Mouse (Mus musculus) heart, embryonic 16.5 days (tissue): ENCODE results near the gene Got1. TPM values are rescaled to one million over a fixed set of nuclear protein-coding genes. Genes with fewer than 3 reads are reported as not detected.

ENCODE experiments used
- ATAC-seq: fragments of 200-750 bp; cut with Nextera tagmentation; replicated peaks from 2 replicates; pipeline ENCODE4 v1.8.0; 2017; ENCODE audit warnings: moderate number of reproducible peaks; ENCODE audit not compliant: insufficient read depth, low FRiP score; ENCODE audit errors: extremely low read depth
- H3K27ac ChIP-seq: fragments of 300-500 bp; sonication (generic); 2 replicates; pipeline ENCODE4 v1.5.1; 2014; ENCODE audit warnings: mild to moderate bottlenecking, low read length, control low read depth, moderate library complexity
- H3K27me3 ChIP-seq: fragments of 300-500 bp; sonication (generic); 2 replicates; pipeline ENCODE4 v1.6.1; 2014; ENCODE audit warnings: low read length, mixed read lengths; ENCODE audit not compliant: control insufficient read depth, insufficient read depth
- H3K36me3 ChIP-seq: fragments of 300-500 bp; sonication (generic); 2 replicates; pipeline ENCODE4 v1.6.1; 2014; ENCODE audit not compliant: control insufficient read depth, insufficient read depth
- H3K4me1 ChIP-seq: fragments of 300-500 bp; sonication (generic); 2 replicates; pipeline ENCODE4 v1.6.1; 2014; ENCODE audit warnings: low read length, mixed read lengths; ENCODE audit not compliant: control insufficient read depth, insufficient read depth
- H3K4me2 ChIP-seq: fragments of 300-500 bp; sonication (generic); 2 replicates; pipeline ENCODE4 v1.6.1; 2014; ENCODE audit warnings: low read depth, mild to moderate bottlenecking, control low read depth, low read length
- H3K4me3 ChIP-seq: fragments of 300-500 bp; sonication (generic); 2 replicates; pipeline ENCODE4 v1.5.1; 2014; ENCODE audit warnings: mild to moderate bottlenecking, control low read depth, low read length
- H3K9ac ChIP-seq: fragments of 300-500 bp; sonication (generic); 2 replicates; pipeline ENCODE4 v1.6.1; 2014; ENCODE audit warnings: low read length, control low read depth
- H3K9me3 ChIP-seq: fragments of 300-500 bp; sonication (generic); replicated peaks from 2 replicates; pipeline ENCODE4 v1.6.1; 2016; ENCODE audit warnings: low read length; ENCODE audit not compliant: control insufficient read depth
- WGBS: fragments of 180-500 bp; shearing (Covaris S2); extraction: QIAGEN DNeasy Blood & Tissue Kit; methylation state at CpG from one replicate; pipeline ENCODE4 v1.1.7; 2014; 5-methylcytosine and 5-hydroxymethylcytosine counted together
- polyA plus RNA-seq: library from polyadenylated mRNA; unstranded; fragments of >200 nt; fragmentation: Nextera tagmentation; extraction: Ambion mirVana; gene quantifications from 2 replicates; pipeline ENCODE4 v1.2.1, GENCODE M21; 2015

Got1 gene
- polyA plus RNA-seq, 1 experiment from 2014 or later = 274 TPM

GRCm38 (mm10) chr19:43467927-43468685 is 56.3 kb downstream of the Got1 start:
- H3K36me3 ChIP-seq = no peaks in the 10 kb centered on the region
- no peaks in the 10 kb centered on the region for H3K9me3 ChIP-seq
- H3K27ac ChIP-seq = no peak overlapping the region
- no peaks in the 10 kb centered on the region for H3K27me3 ChIP-seq
- H3K4me3 ChIP-seq = no peak overlapping the region
- WGBS = 75% methylated on average over 12 of the region's 12 CpGs
- no peak overlapping the region for H3K9ac ChIP-seq
- no peak for ATAC-seq
- no peaks in the 10 kb centered on the region for H3K4me1 ChIP-seq
- H3K4me2 ChIP-seq = no peak overlapping the region

GRCm38 (mm10) chr19:43465601-43466255 is 58.7 kb downstream of the Got1 start:
- WGBS = 80% methylated on average over 14 of the region's 14 CpGs
- H3K27me3 ChIP-seq = no peaks in the 10 kb centered on the region
- H3K4me2 ChIP-seq = no peak overlapping the region
- no peak overlapping the region for H3K27ac ChIP-seq
- H3K4me3 ChIP-seq = no peak overlapping the region
- no peaks in the 10 kb centered on the region for H3K9me3 ChIP-seq
- H3K4me1 ChIP-seq = no peaks in the 10 kb centered on the region
- no peak for ATAC-seq
- no peaks in the 10 kb centered on the region for H3K36me3 ChIP-seq
- no peak overlapping the region for H3K9ac ChIP-seq

- 87% methylated on average over 11 of the region's 11 CpGs for WGBS
- no peak for ATAC-seq
- Histone ChIP-seq H3K4me2 (no peak overlapping the region), H3K9ac (no peak overlapping the region), H3K4me3 (no peak overlapping the region), H3K4me1 (no peaks in the 10 kb centered on the region), H3K9me3 (no peaks in the 10 kb centered on the region), H3K27ac (no peak overlapping the region), H3K27me3 (no peaks in the 10 kb centered on the region), H3K36me3 (no peaks in the 10 kb centered on the region)
These were observed 59.3 kb downstream of the Got1 start for GRCm38 (mm10) chr19:43465076-43465475.

GRCm38 (mm10) chr19:43464294-43464687 is 60.1 kb downstream of the Got1 start:
- ATAC-seq = no peak
- 88% methylated on average over 3 of the region's 3 CpGs for WGBS
- Histone ChIP-seq H3K4me1 (no peaks in the 10 kb centered on the region), H3K27ac (no peak overlapping the region), H3K27me3 (no peaks in the 10 kb centered on the region), H3K4me3 (no peak overlapping the region), H3K9ac (no peak overlapping the region), H3K4me2 (no peak overlapping the region), H3K9me3 (no peaks in the 10 kb centered on the region), H3K36me3 (no peaks in the 10 kb centered on the region)

- Histone ChIP-seq H3K4me2 (no peak overlapping the region), H3K9me3 (no peaks in the 10 kb centered on the region), H3K9ac (no peak overlapping the region), H3K36me3 (no peaks in the 10 kb centered on the region), H3K27ac (no peak overlapping the region), H3K4me1 (no peaks in the 10 kb centered on the region), H3K4me3 (no peak overlapping the region), H3K27me3 (no peaks in the 10 kb centered on the region)
- WGBS = 84% methylated on average over 7 of the region's 7 CpGs
- no peak for ATAC-seq
These were observed 60.7 kb downstream of the Got1 start for GRCm38 (mm10) chr19:43463546-43464293.

GRCm38 (mm10) chr19:43462141-43462540 is 62.3 kb downstream of the Got1 start:
- Histone ChIP-seq H3K4me1 (no peaks in the 10 kb centered on the region), H3K4me2 (no peak overlapping the region), H3K27me3 (no peaks in the 10 kb centered on the region), H3K9ac (no peak overlapping the region), H3K9me3 (no peaks in the 10 kb centered on the region), H3K27ac (no peak overlapping the region), H3K4me3 (no peak overlapping the region), H3K36me3 (no peaks in the 10 kb centered on the region)
- WGBS = 90% methylated on average over 3 of the region's 3 CpGs
- no peak for ATAC-seq

GRCm38 (mm10) chr19:43460481-43460880 is 63.9 kb downstream of the Got1 start:
- Histone ChIP-seq H3K9ac (no peak overlapping the region), H3K4me1 (no peaks in the 10 kb centered on the region), H3K9me3 (no peaks in the 10 kb centered on the region), H3K4me2 (no peak overlapping the region), H3K4me3 (no peak overlapping the region), H3K27ac (no peak overlapping the region), H3K27me3 (no peaks in the 10 kb centered on the region), H3K36me3 (no peaks in the 10 kb centered on the region)
- WGBS = 81% methylated on average over 12 of the region's 12 CpGs
- ATAC-seq = no peak

GRCm38 (mm10) chr19:43459948-43460347 is 64.5 kb downstream of the Got1 start:
- no peak overlapping the region for H3K4me2 ChIP-seq
- no peak overlapping the region for H3K9ac ChIP-seq
- ATAC-seq = no peak
- H3K27ac ChIP-seq = no peak overlapping the region
- H3K4me3 ChIP-seq = no peak overlapping the region
- H3K36me3 ChIP-seq = no peaks in the 10 kb centered on the region
- no peaks in the 10 kb centered on the region for H3K9me3 ChIP-seq
- WGBS = 55% methylated on average over 4 of the region's 4 CpGs
- no peaks in the 10 kb centered on the region for H3K27me3 ChIP-seq
- H3K4me1 ChIP-seq = no peaks in the 10 kb centered on the region

- Histone ChIP-seq H3K27me3 (no peaks in the 10 kb centered on the region), H3K9ac (no peak overlapping the region), H3K4me2 (no peak overlapping the region), H3K4me1 (no peaks in the 10 kb centered on the region), H3K36me3 (no peaks in the 10 kb centered on the region), H3K27ac (no peak overlapping the region), H3K4me3 (no peak overlapping the region), H3K9me3 (no peaks in the 10 kb centered on the region)
- WGBS = 51% methylated on average over 4 of the region's 4 CpGs
- ATAC-seq = no peak
These were observed 71.4 kb downstream of the Got1 start for GRCm38 (mm10) chr19:43453025-43453424.
